Mouse (Mus musculus): ENCODE data around the gene Atxn2. TPM values are rescaled to one million over a fixed set of nuclear protein-coding genes. Genes with fewer than 3 reads are reported as not detected.
A peak's percentile ranks its signal among the peaks of the same experiment; 100 is the strongest.

The Atxn2 gene
- polyA plus RNA-seq, 1 experiment = 42.8 TPM

DNA sequence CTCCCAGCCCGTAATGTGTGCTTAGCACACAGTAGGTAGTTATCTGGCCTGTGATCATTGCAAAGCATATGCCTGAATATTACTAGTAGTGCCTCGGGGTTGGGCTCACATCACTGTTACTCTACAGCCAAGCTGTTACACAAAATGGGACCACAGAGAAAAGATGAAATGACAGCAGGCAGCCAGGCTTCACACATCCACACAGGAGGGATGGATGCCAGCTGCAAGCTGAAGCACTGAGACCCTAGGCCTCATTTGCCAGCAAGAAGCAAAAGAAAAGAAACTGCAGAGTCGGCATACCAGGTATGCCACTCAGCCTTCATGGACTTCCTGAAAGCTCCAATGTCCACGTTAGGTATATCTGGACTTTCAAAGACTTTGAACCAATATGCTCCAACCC, 116.7 kb downstream of the Atxn2 start:
- H3K9me3 ChIP-seq = no peaks in the 10 kb centered on the region
- TF ChIP-seq FLI1 (IDR thresholded peaks at IDR 0.05; ENCODE audit: low read length) (no peak), GATA1 (IDR thresholded peaks at IDR 0.05; ENCODE audit: borderline replicate concordance, low read length) (no peak)
- peak overlapping the region; percentile 48 for H3K4me3 ChIP-seq (replicated peaks)
- H3K4me1 ChIP-seq = peaks cover 97% of the 10 kb centered on the region
- H3K27me3 ChIP-seq (replicated peaks) = no peaks in the 10 kb centered on the region
- peaks cover 98% of the 10 kb centered on the region for H3K36me3 ChIP-seq (replicated peaks; ENCODE audit: low read length)

DNA sequence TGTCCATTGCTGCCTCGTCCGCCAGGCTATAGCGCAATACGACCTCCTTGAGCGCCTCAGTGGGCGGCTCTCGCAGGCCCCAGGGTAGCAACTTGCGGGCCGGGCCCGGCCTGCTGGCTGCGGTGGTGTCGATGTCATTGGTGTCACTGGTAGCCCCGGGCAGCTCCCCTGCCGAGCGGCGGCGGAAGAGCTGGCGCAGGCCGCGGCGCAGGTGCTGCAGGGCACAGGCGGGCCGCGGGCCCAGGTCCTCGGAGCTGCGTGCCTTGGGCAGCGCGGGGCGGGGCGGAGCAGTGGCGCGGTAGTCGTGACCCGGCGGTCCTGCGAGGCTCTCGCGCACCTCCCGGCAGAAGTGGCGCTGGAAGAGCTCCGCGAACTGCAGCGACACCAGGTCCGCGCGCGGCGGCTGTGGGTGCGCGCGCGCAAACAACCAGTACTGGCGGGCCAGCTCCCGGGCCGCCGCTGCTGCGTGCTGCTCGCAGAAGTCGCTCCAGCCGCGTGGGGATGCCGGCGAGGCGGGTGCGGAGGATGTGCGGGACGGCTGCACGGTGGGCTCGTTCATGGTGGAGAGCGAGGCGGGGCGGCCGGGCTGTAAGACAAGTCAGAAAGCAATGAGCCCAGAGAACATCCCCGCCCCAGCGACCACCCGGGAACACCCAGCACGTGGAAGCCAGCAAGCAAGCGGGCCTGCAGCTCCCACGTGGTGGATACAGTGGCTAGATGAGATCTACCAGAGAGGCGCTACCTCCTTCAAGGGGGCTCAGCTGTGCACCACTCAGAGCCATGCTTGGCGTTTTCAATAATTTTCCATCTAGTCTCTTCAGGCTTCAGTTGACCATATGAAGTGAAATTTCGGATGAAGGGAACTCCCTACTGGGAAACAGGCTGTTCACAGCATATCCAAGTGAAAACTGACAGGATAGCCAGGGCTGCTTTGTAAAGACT, 117.6 kb downstream of the Atxn2 start:
- no peaks in the 10 kb centered on the region for H3K27me3 ChIP-seq (replicated peaks)
- H3K4me3 ChIP-seq (replicated peaks) = no peak overlapping the region
- H3K36me3 ChIP-seq (replicated peaks; ENCODE audit: low read length) = peaks cover 92% of the 10 kb centered on the region
- TF ChIP-seq GATA1 (IDR thresholded peaks at IDR 0.05; ENCODE audit: borderline replicate concordance, low read length) = no peak
- no peak for TF ChIP-seq FLI1 (IDR thresholded peaks at IDR 0.05; ENCODE audit: low read length)
- no peaks in the 10 kb centered on the region for H3K9me3 ChIP-seq
- peaks cover 97% of the 10 kb centered on the region for H3K4me1 ChIP-seq

DNA sequence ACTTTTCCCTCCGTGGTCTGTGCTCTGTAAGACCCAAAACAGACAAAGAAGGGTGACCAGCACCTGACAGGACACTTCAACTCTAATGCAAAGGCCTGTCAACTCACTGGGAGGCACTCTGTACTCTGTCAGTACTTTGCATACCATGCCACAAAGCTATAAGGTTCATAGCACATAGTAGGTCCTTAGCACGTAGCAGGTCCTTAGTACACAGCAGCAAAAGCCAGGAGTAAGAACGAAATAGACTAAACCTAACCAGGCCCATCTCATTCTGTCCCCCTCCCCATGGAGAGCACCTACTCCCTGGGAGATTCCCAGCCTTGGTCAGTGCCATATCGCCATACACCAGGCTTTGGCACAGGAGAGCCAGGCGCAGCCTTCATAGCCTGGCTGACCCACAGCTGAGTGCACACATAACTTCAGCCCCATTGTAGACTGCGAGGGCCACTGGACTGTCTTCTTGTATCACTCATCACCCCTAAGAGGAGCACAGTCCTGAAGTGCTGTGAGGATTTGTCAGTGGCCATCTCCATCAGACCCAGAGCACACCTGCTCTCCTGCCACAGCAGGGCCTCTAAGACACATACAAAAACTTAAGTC, 120.0 kb downstream of the Atxn2 start:
- TF ChIP-seq FLI1 (IDR thresholded peaks at IDR 0.05; ENCODE audit: low read length) (no peak), GATA1 (IDR thresholded peaks at IDR 0.05; ENCODE audit: borderline replicate concordance, low read length) (no peak)
- Histone ChIP-seq H3K4me3 (replicated peaks) (peak overlapping the region; percentile 71), H3K36me3 (replicated peaks; ENCODE audit: low read length) (peaks cover 85% of the 10 kb centered on the region), H3K4me1 (peaks cover 94% of the 10 kb centered on the region), H3K9me3 (no peaks in the 10 kb centered on the region), H3K27me3 (replicated peaks) (no peaks in the 10 kb centered on the region)

DNA sequence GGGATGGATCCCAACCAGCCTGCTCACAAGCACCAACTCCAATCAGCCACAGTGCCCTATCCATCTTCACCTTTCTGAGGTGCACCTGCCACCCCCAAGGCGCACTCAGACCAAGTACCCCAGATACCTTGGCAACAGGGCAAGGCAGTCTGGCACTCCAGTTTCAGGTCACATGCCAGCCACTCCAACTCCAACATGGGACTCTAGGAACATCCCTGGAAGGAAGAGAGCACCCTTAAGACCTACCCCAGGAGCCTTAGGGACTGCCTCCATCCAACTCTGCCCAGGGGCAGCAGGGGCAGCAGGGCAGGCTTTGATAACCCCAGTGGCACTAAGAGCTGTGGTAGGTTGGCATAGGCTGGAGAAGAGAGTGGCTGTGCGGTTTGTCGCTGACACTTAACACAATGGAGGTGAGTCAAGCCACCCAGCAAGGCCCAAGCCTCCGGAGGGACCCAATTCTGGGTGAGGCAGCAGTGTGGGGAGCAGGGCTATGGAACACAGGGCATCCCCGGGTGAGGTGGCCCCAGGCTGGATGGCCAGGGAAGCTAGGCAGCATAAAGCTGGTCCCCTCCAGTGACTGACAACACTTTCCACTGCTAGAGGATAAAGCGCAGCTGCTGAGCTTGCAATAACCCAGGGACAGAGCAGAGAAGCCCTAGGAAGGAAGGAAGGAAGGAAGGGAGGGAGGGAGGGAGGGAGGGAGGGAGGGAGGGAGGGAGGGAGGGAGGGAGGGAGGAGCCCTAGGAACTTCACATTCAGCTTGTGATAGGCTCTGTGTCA, 121.4 kb downstream of the Atxn2 start:
- Histone ChIP-seq H3K27me3 (replicated peaks) (peaks cover 2% of the 10 kb centered on the region), H3K4me1 (peaks cover 85% of the 10 kb centered on the region), H3K9me3 (no peaks in the 10 kb centered on the region), H3K4me3 (replicated peaks) (peak overlapping the region; percentile 95), H3K36me3 (replicated peaks; ENCODE audit: low read length) (peaks cover 70% of the 10 kb centered on the region)
- TF ChIP-seq GATA1 (IDR thresholded peaks at IDR 0.05; ENCODE audit: borderline replicate concordance, low read length) (no peak), FLI1 (IDR thresholded peaks at IDR 0.05; ENCODE audit: low read length) (no peak)

DNA sequence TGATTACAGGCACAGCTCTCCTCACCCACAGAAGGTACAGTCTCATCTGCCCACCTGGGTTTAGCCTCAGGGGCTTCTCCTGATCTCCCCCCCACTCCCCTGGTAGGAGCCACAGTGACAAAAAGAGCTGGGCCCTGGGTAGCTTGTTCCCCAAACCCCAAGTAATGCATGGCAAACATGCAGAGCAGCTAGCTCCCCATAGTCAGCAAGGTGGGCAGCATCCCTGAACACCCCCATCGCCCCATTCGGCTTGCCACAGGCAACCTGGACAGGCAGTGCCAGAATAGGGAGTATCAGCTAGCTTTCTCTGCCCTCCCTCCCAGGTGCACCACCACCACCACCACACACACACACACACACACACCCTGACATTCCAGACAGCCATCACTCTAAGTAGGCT, 122.0 kb downstream of the Atxn2 start:
- Histone ChIP-seq H3K4me3 (replicated peaks) (peak overlapping the region; percentile 95), H3K36me3 (replicated peaks; ENCODE audit: low read length) (peaks cover 64% of the 10 kb centered on the region), H3K4me1 (peaks cover 85% of the 10 kb centered on the region), H3K9me3 (no peaks in the 10 kb centered on the region), H3K27me3 (replicated peaks) (peaks cover 7% of the 10 kb centered on the region)
- TF ChIP-seq FLI1 (IDR thresholded peaks at IDR 0.05; ENCODE audit: low read length) (no peak), GATA1 (IDR thresholded peaks at IDR 0.05; ENCODE audit: borderline replicate concordance, low read length) (no peak)

DNA sequence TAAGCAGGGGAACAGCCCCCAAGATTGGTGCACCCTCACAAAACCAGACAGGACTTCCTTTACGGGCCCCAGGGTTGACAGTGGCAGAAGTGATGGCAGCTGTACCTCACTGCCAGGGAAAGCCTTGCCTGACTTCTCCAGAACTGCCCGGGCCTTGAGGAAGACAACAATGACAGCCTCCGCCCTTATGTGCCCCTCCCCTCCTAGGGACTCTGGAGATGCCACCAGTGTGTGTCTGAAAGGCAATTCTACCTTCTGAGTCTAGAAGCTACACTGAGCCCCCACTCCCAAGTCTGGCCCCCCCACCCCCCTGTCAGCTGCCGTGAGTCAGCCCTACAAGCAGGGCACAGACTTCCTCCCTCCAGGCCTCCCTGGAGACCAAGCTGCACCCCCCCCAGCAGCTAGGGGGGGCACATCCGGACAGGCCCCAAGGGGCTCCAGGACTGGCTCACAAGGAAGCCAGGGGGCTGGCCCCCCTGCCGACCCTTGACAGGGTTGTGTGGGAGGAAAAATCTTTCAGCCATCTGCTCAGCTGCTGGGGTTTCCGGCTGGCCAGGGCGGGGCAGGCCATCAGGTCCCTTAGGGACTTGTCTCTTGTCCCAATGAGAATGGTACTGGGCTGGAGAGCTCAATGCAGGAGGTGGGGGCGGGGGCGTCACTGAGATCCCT, 122.6 kb downstream of the Atxn2 start:
- Histone ChIP-seq H3K4me3 (replicated peaks) (peak overlapping the region; percentile 95), H3K4me1 (peaks cover 85% of the 10 kb centered on the region), H3K27me3 (replicated peaks) (peaks cover 13% of the 10 kb centered on the region), H3K9me3 (no peaks in the 10 kb centered on the region), H3K36me3 (replicated peaks; ENCODE audit: low read length) (peaks cover 59% of the 10 kb centered on the region)
- TF ChIP-seq GATA1 (IDR thresholded peaks at IDR 0.05; ENCODE audit: borderline replicate concordance, low read length) (no peak), FLI1 (IDR thresholded peaks at IDR 0.05; ENCODE audit: low read length) (no peak)

DNA sequence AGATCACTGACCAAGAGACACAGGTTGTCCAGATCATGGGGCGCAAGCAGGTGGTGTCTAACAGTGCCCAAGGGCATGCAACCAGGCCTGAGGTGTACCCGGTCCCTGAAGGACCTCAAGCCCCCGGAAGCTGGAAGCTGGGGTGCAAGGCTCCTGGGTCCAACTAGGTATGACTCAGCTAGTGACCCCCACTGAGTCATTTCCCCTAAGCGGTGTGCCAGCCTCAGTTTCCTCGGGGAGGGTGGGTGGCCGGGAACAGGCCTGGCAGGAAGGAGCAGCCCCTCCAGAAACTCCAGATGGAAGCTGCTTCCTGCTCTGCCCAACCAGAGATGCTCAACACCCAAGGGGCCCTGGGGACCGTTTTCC, 123.1 kb downstream of the Atxn2 start:
- Histone ChIP-seq H3K4me3 (replicated peaks) (peak overlapping the region; percentile 95), H3K27me3 (replicated peaks) (peaks cover 18% of the 10 kb centered on the region), H3K36me3 (replicated peaks; ENCODE audit: low read length) (peaks cover 54% of the 10 kb centered on the region), H3K9me3 (no peaks in the 10 kb centered on the region), H3K4me1 (peaks cover 86% of the 10 kb centered on the region)
- no peak for TF ChIP-seq FLI1 (IDR thresholded peaks at IDR 0.05; ENCODE audit: low read length)
- no peak for TF ChIP-seq GATA1 (IDR thresholded peaks at IDR 0.05; ENCODE audit: borderline replicate concordance, low read length)

DNA sequence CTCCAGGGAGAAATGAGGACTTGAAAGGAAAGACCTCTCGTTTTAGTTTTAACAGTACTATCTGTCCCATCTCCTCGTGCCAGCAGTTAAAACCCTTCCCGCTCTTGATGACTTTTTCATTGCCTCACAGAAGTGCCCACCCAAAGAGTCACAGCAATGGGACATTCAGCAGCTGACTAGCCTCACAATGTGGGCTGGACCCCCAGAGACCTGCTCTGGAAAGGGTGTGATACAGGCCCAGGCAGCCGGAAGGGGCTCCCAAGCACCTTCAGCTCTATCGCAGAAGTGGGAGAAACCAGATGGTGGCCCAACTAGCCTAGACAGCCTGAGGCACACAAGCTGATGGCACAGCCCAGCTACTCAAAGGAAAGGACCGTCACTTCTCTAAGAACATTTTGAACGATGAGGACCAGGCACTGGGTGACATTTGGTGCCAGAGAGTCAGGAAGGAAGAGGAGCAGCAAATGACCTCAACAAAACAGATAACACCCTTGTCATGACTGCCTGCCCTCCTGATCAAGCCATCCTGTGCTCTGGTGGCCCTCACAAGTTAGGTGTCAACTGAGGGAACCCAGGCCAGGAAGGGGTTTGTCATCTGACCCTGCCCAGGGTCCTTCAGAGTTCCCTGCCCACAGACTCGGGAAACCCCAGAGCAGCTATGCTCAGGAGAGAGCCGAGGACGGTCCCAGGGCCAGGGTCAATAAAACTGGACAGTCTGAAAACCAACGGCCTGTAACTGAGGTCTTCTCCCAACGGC, 124.0 kb downstream of the Atxn2 start:
- H3K4me3 ChIP-seq (replicated peaks) = peak overlapping the region; percentile 95
- H3K27me3 ChIP-seq (replicated peaks) = peaks cover 22% of the 10 kb centered on the region
- H3K9me3 ChIP-seq = 0 out of 2 replicates have a peak, but pooled peaks cover under 1% of the 10 kb centered on the region
- TF ChIP-seq FLI1 (IDR thresholded peaks at IDR 0.05; ENCODE audit: low read length) = no peak
- TF ChIP-seq GATA1 (IDR thresholded peaks at IDR 0.05; ENCODE audit: borderline replicate concordance, low read length) = peak; percentile 54; the same call in 1 of the 3 replicates
- H3K4me1 ChIP-seq = peaks cover 80% of the 10 kb centered on the region
- H3K36me3 ChIP-seq (replicated peaks; ENCODE audit: low read length) = peaks cover 45% of the 10 kb centered on the region
